In genomic region chr19:37237712-37238437, GRCm38 (mm10) we compare ENCODE assay signal across 9 mouse cellular contexts. TPM values are rescaled to one million over a fixed set of nuclear protein-coding genes. Genes with fewer than 3 reads are reported as not detected.
DNase-seq lines count a peak whose midpoint lies in the region; ATAC-seq and TF ChIP-seq lines count a peak whose summit lies in the region.
"Had no signal": no experiment of that assay in that cellular context is flagged by ENCODE, and none has a peak within 500 bp of the region (broad histone marks: within the 10 kb centered on the region; RNA-seq: fewer than 3 reads in every experiment).

No protein-coding gene starts in this region.

- no peak for TF ChIP-seq POLR2A in heart, adult 2 months (IDR thresholded peaks at IDR 0.05; ENCODE audit: insufficient read depth, low read depth, low read length)

- peak overlapping the region; percentile 16; the same call in 1 of the 2 replicates for H3K27ac ChIP-seq in hindbrain, embryonic 10.5 days
- H3K27ac ChIP-seq in hindbrain, embryonic 12.5 days: no peak overlapping the region
- no peak overlapping the region for H3K27ac ChIP-seq in intestine, embryonic 16.5 days (ENCODE audit: low read length)
- H3K27ac ChIP-seq in heart, adult 2 months: no peak overlapping the region
- H3K27ac ChIP-seq: limb, embryonic 13.5 days had no signal

- WGBS in hindbrain, embryonic 10.5 days: 10% methylated on average over 15 of the region's 15 CpGs
- 12% methylated on average over 15 of the region's 15 CpGs for WGBS in hindbrain, embryonic 12.5 days
- WGBS in intestine, embryonic 16.5 days: 8% methylated on average over 15 of the region's 15 CpGs
- WGBS in heart, adult 2 months: 4% methylated on average over 15 of the region's 15 CpGs

- H3K36me3 ChIP-seq in hindbrain, embryonic 10.5 days: no peaks in the 10 kb centered on the region
- H3K36me3 ChIP-seq in hindbrain, embryonic 12.5 days: no peaks in the 10 kb centered on the region
- H3K36me3 ChIP-seq in intestine, embryonic 16.5 days (ENCODE audit: control insufficient read depth, insufficient read depth, low read length): no peaks in the 10 kb centered on the region
- no peaks in the 10 kb centered on the region for H3K36me3 ChIP-seq in heart, adult 2 months (ENCODE audit: control insufficient read depth, insufficient read depth, low read length)
- H3K36me3 ChIP-seq: limb, embryonic 13.5 days had no signal

- no peak for TF ChIP-seq CTCF in heart, adult 2 months (IDR thresholded peaks at IDR 0.05)

- peak overlapping the region; percentile 16; the same call in 1 of the 2 replicates for H3K4me3 ChIP-seq in hindbrain, embryonic 10.5 days
- H3K4me3 ChIP-seq in hindbrain, embryonic 12.5 days: no peak overlapping the region
- no peak overlapping the region for H3K4me3 ChIP-seq in intestine, embryonic 16.5 days (ENCODE audit: low read length)
- no peak overlapping the region for H3K4me3 ChIP-seq in heart, adult 2 months
- H3K4me3 ChIP-seq: limb, embryonic 13.5 days had no signal

- H3K4me1 ChIP-seq in hindbrain, embryonic 10.5 days (replicated peaks): peaks cover 27% of the 10 kb centered on the region
- peaks cover 12% of the 10 kb centered on the region for H3K4me1 ChIP-seq in hindbrain, embryonic 12.5 days
- H3K4me1 ChIP-seq in intestine, embryonic 16.5 days (ENCODE audit: control insufficient read depth, insufficient read depth, low read length): peaks cover 6% of the 10 kb centered on the region; the same call in 1 of the 2 replicates
- no peaks in the 10 kb centered on the region for H3K4me1 ChIP-seq in heart, adult 2 months (ENCODE audit: control insufficient read depth, insufficient read depth, low read length)

- ATAC-seq in hindbrain, embryonic 12.5 days (ENCODE audit: low FRiP score): no peak
- peak; percentile 78 for ATAC-seq in intestine, embryonic 16.5 days

- no peaks in the 10 kb centered on the region for H3K79me2 ChIP-seq in heart, adult 2 months (replicated peaks; ENCODE audit: control insufficient read depth, insufficient read depth, low read length)

- no peak for DNase-seq in hindbrain, embryonic 10.5 days (ENCODE audit: low spot score)
- peak; percentile 11 for DNase-seq in embryo, embryonic 10 days (ENCODE audit: low spot score)
- DNase-seq in spleen, postnatal 10 days (ENCODE audit: low spot score in 2 of 2): peak; percentile 72 to 86
- no peak for DNase-seq in adrenal gland, adult (ENCODE audit: inconsistent age in 2 of 2, low spot score in 1 of 2)
- DNase-seq in ovary, postnatal 14 days (ENCODE audit: low spot score): no peak
- no peak for DNase-seq in heart, adult 2 months

- no peak for TF ChIP-seq EP300 in heart, adult 2 months (IDR thresholded peaks at IDR 0.05; ENCODE audit: insufficient read depth, low read depth, low read length)

- no peak overlapping the region for H3K9ac ChIP-seq in hindbrain, embryonic 12.5 days
- no peak overlapping the region for H3K9ac ChIP-seq in intestine, embryonic 16.5 days (ENCODE audit: low read depth, low read length)
- H3K9ac ChIP-seq in heart, adult 2 months (ENCODE audit: low read depth, low read length): no peak overlapping the region
- H3K9ac ChIP-seq: limb, embryonic 13.5 days had no signal

- H3K9me3 ChIP-seq in hindbrain, embryonic 10.5 days: no peaks in the 10 kb centered on the region
- H3K9me3 ChIP-seq in hindbrain, embryonic 12.5 days (replicated peaks): no peaks in the 10 kb centered on the region
- H3K9me3 ChIP-seq in intestine, embryonic 16.5 days (ENCODE audit: control insufficient read depth, low read length): no peaks in the 10 kb centered on the region
- H3K9me3 ChIP-seq: limb, embryonic 13.5 days had no signal

- H3K4me2 ChIP-seq in hindbrain, embryonic 12.5 days (replicated peaks): no peak overlapping the region
- H3K4me2 ChIP-seq in intestine, embryonic 16.5 days (ENCODE audit: low read depth, low read length): no peak overlapping the region
- H3K4me2 ChIP-seq: limb, embryonic 13.5 days had no signal

- peaks cover 50% of the 10 kb centered on the region for H3K27me3 ChIP-seq in hindbrain, embryonic 10.5 days (ENCODE audit: insufficient read depth, poor library complexity, severe bottlenecking)
- peaks cover 33% of the 10 kb centered on the region for H3K27me3 ChIP-seq in hindbrain, embryonic 12.5 days
- peaks cover 21% of the 10 kb centered on the region for H3K27me3 ChIP-seq in intestine, embryonic 16.5 days (replicated peaks; ENCODE audit: control insufficient read depth, insufficient read depth, low read length)
- peaks cover 10% of the 10 kb centered on the region for H3K27me3 ChIP-seq in heart, adult 2 months (ENCODE audit: control insufficient read depth, insufficient read depth, low read length)

- intact Hi-C loops in heart, adult 2 months (cut with DNase I): no loop called here

RNA-seq across cellular contexts. Expression of gene Cpeb3, which starts 29.5 kb away (rescaled TPM):
- 0.87 and 2.9 TPM in 2 replicates for polyA plus RNA-seq in hindbrain, embryonic 10.5 days (2016; fragmentation: Nextera tagmentation; extraction: Ambion mirVana)
- 6.2 and 7.0 TPM in 2 replicates for polyA plus RNA-seq in hindbrain, embryonic 12.5 days (2016; fragmentation: Nextera tagmentation; extraction: Ambion mirVana)
- 0.44 and 0.97 TPM in 2 replicates for polyA plus RNA-seq in intestine, embryonic 16.5 days (2015; fragmentation: Nextera tagmentation; extraction: Ambion mirVana)
- 10 to 100 TPM; 78.9 to 96.9 TPM for total RNA-seq in heart, adult 2 months (2021)
- 35.6 and 53.9 TPM in 2 replicates for polyA plus RNA-seq in heart, adult 2 months (2012; rRNA removed)

RNA-seq across cellular contexts. Expression of gene March5, which starts 30.5 kb away (rescaled TPM):
- 112 and 116 TPM in 2 replicates for polyA plus RNA-seq in hindbrain, embryonic 10.5 days (2016; fragmentation: Nextera tagmentation; extraction: Ambion mirVana)
- 151 and 154 TPM in 2 replicates for polyA plus RNA-seq in hindbrain, embryonic 12.5 days (2016; fragmentation: Nextera tagmentation; extraction: Ambion mirVana)
- polyA plus RNA-seq in intestine, embryonic 16.5 days (2015; fragmentation: Nextera tagmentation; extraction: Ambion mirVana): 47.4 and 49.0 TPM in 2 replicates
- 10 to 100 TPM; 79.7 to 84.8 TPM for total RNA-seq in heart, adult 2 months (2021)
- 32.6 and 57.7 TPM in 2 replicates for polyA plus RNA-seq in heart, adult 2 months (2012; rRNA removed)

Comparison
In these comparisons a context has a peak if more than half of its experiments do, and no peak if none do; other contexts are left out.
1. DNase-seq: peak in embryo, embryonic 10 days (single experiment) and spleen, postnatal 10 days (2 of 2); none in hindbrain, embryonic 10.5 days (single experiment), adrenal gland, adult (0 of 2), ovary, postnatal 14 days (single experiment) and heart, adult 2 months (0 of 2).